Mouse (Mus musculus) midbrain, embryonic 15.5 days (tissue): Measurements from ENCODE around the gene Slc25a13. TPM values are rescaled to one million over a fixed set of nuclear protein-coding genes. Genes with fewer than 3 reads are reported as not detected.

Experiments used
- ATAC-seq: fragments of 200-750 bp; cut with Nextera tagmentation; replicated peaks from 2 replicates; pipeline ENCODE4 v1.8.0; 2017; ENCODE audit warnings: moderate TSS enrichment
- H3K27ac ChIP-seq: fragments of 300-500 bp; sonication (generic); 2 replicates; pipeline ENCODE4 v1.5.1; 2015; ENCODE audit warnings: mild to moderate bottlenecking, inconsistent platforms
- H3K27me3 ChIP-seq: fragments of 300-500 bp; sonication (generic); replicated peaks from 2 replicates; pipeline ENCODE4 v1.6.1; 2015; ENCODE audit warnings: inconsistent platforms
- H3K36me3 ChIP-seq: fragments of 300-500 bp; sonication (generic); replicated peaks from 2 replicates; pipeline ENCODE4 v1.6.1; 2015; ENCODE audit warnings: inconsistent platforms
- H3K4me1 ChIP-seq: fragments of 300-500 bp; sonication (generic); 2 replicates; pipeline ENCODE4 v1.6.1; 2015; ENCODE audit warnings: inconsistent platforms
- H3K4me2 ChIP-seq: fragments of 300-500 bp; sonication (generic); 2 replicates; pipeline ENCODE4 v1.6.1; 2015; ENCODE audit warnings: inconsistent platforms, mild to moderate bottlenecking, moderate library complexity
- H3K4me3 ChIP-seq: fragments of 300-500 bp; sonication (generic); 2 replicates; pipeline ENCODE4 v1.5.1; 2015; ENCODE audit warnings: mild to moderate bottlenecking, inconsistent platforms
- H3K9ac ChIP-seq: fragments of 300-500 bp; sonication (generic); 2 replicates; pipeline ENCODE4 v1.6.1; 2015; ENCODE audit warnings: mild to moderate bottlenecking, inconsistent platforms
- H3K9me3 ChIP-seq: fragments of 300-500 bp; sonication (generic); 2 replicates; pipeline ENCODE4 v1.6.1; 2016; ENCODE audit warnings: inconsistent platforms
- WGBS: fragments of 180-500 bp; shearing (Covaris S2); methylation state at CpG from one replicate; pipeline ENCODE4 v1.1.7; 2015; ENCODE audit warnings: mixed read lengths; 5-methylcytosine and 5-hydroxymethylcytosine counted together
- polyA plus RNA-seq: library from polyadenylated mRNA; unstranded; fragments of >200 nt; fragmentation: Nextera tagmentation; extraction: Ambion mirVana; gene quantifications from 2 replicates; pipeline ENCODE4 v1.2.1, GENCODE M21; 2015

Slc25a13 gene
- polyA plus RNA-seq, 1 experiment from 2014 or later = 3.8 TPM

- peak overlapping the region; percentile 55 for H3K4me3 ChIP-seq
- 9% methylated on average over 5 of the region's 5 CpGs for WGBS
- no peaks in the 10 kb centered on the region for H3K9me3 ChIP-seq
- no peak overlapping the region for H3K27ac ChIP-seq
- no peaks in the 10 kb centered on the region for H3K36me3 ChIP-seq
- H3K27me3 ChIP-seq = no peaks in the 10 kb centered on the region
- H3K9ac ChIP-seq = peak overlapping the region; percentile 46
- peak overlapping the region; percentile 74 for H3K4me2 ChIP-seq
- peaks cover 11% of the 10 kb centered on the region for H3K4me1 ChIP-seq
- ATAC-seq = no peak
Measured at GRCm38 (mm10) chr6:6217286-6217625, 283 bp upstream of the Slc25a13 start.

GRCm38 (mm10) chr6:6216120-6216506, 860 bp downstream of the Slc25a13 start:
- peak overlapping the region; percentile 55 for H3K4me3 ChIP-seq
- peak overlapping the region; percentile 46; the same call in 1 of the 2 replicates for H3K9ac ChIP-seq
- H3K9me3 ChIP-seq = no peaks in the 10 kb centered on the region
- WGBS = 37% methylated on average over 5 of the region's 5 CpGs
- ATAC-seq = peak; percentile 29; the same call in 1 of the 2 replicates
- H3K4me2 ChIP-seq = peak overlapping the region; percentile 74
- H3K27ac ChIP-seq = no peak overlapping the region
- H3K36me3 ChIP-seq = no peaks in the 10 kb centered on the region
- H3K27me3 ChIP-seq = no peaks in the 10 kb centered on the region
- peaks cover 11% of the 10 kb centered on the region for H3K4me1 ChIP-seq

GRCm38 (mm10) chr6:6212360-6213310, 4.3 kb downstream of the Slc25a13 start:
- no peaks in the 10 kb centered on the region for H3K27me3 ChIP-seq
- 84% methylated on average over 8 of the region's 8 CpGs for WGBS
- no peaks in the 10 kb centered on the region for H3K9me3 ChIP-seq
- H3K27ac ChIP-seq = no peak overlapping the region
- H3K9ac ChIP-seq = no peak overlapping the region
- H3K36me3 ChIP-seq = no peaks in the 10 kb centered on the region
- H3K4me2 ChIP-seq = no peak overlapping the region
- H3K4me3 ChIP-seq = no peak overlapping the region
- peaks cover 11% of the 10 kb centered on the region for H3K4me1 ChIP-seq
- no peak for ATAC-seq

GRCm38 (mm10) chr6:6211958-6212357, 5.0 kb downstream of the Slc25a13 start:
- peaks cover 7% of the 10 kb centered on the region for H3K4me1 ChIP-seq
- no peak for ATAC-seq
- WGBS = 86% methylated on average over 3 of the region's 3 CpGs
- H3K36me3 ChIP-seq = no peaks in the 10 kb centered on the region
- no peaks in the 10 kb centered on the region for H3K27me3 ChIP-seq
- H3K4me3 ChIP-seq = no peak overlapping the region
- H3K9ac ChIP-seq = no peak overlapping the region
- no peak overlapping the region for H3K4me2 ChIP-seq
- H3K27ac ChIP-seq = no peak overlapping the region
- H3K9me3 ChIP-seq = no peaks in the 10 kb centered on the region

GRCm38 (mm10) chr6:6210637-6211036, 6.3 kb downstream of the Slc25a13 start:
- Histone ChIP-seq H3K4me2 (no peak overlapping the region), H3K9me3 (no peaks in the 10 kb centered on the region), H3K4me3 (no peak overlapping the region), H3K4me1 (no peaks in the 10 kb centered on the region), H3K27ac (no peak overlapping the region), H3K36me3 (no peaks in the 10 kb centered on the region), H3K9ac (no peak overlapping the region), H3K27me3 (no peaks in the 10 kb centered on the region)
- 97% methylated on average over 7 of the region's 7 CpGs for WGBS
- ATAC-seq = no peak

- H3K36me3 ChIP-seq = no peaks in the 10 kb centered on the region
- no peak overlapping the region for H3K4me2 ChIP-seq
- no peak for ATAC-seq
- no peak overlapping the region for H3K9ac ChIP-seq
- whole genome bisulfite sequencing = 81% methylated on average over 4 of the region's 4 CpGs
- H3K27ac ChIP-seq = no peak overlapping the region
- H3K9me3 ChIP-seq = no peaks in the 10 kb centered on the region
- H3K4me1 ChIP-seq = no peaks in the 10 kb centered on the region
- H3K27me3 ChIP-seq = no peaks in the 10 kb centered on the region
- no peak overlapping the region for H3K4me3 ChIP-seq
Measured at GRCm38 (mm10) chr6:6208351-6209059, 8.5 kb downstream of the Slc25a13 start.

- Histone ChIP-seq H3K4me2 (no peak overlapping the region), H3K27me3 (no peaks in the 10 kb centered on the region), H3K4me3 (no peak overlapping the region), H3K36me3 (no peaks in the 10 kb centered on the region), H3K9me3 (no peaks in the 10 kb centered on the region), H3K4me1 (no peaks in the 10 kb centered on the region), H3K9ac (no peak overlapping the region), H3K27ac (no peak overlapping the region)
- WGBS = 70% methylated on average over 3 of the region's 3 CpGs
- no peak for ATAC-seq
Measured at GRCm38 (mm10) chr6:6207836-6208235, 9.1 kb downstream of the Slc25a13 start.

GRCm38 (mm10) chr6:6207395-6207794, 9.6 kb downstream of the Slc25a13 start:
- no peak overlapping the region for H3K27ac ChIP-seq
- 88% methylated on average over 1 of the region's 1 CpGs for WGBS
- ATAC-seq = no peak
- no peak overlapping the region for H3K4me3 ChIP-seq
- H3K36me3 ChIP-seq = no peaks in the 10 kb centered on the region
- H3K27me3 ChIP-seq = no peaks in the 10 kb centered on the region
- H3K4me2 ChIP-seq = no peak overlapping the region
- no peak overlapping the region for H3K9ac ChIP-seq
- no peaks in the 10 kb centered on the region for H3K9me3 ChIP-seq
- no peaks in the 10 kb centered on the region for H3K4me1 ChIP-seq

- no peak overlapping the region for H3K4me3 ChIP-seq
- WGBS = 89% methylated on average over 3 of the region's 3 CpGs
- no peaks in the 10 kb centered on the region for H3K27me3 ChIP-seq
- H3K9ac ChIP-seq = no peak overlapping the region
- no peaks in the 10 kb centered on the region for H3K9me3 ChIP-seq
- no peaks in the 10 kb centered on the region for H3K36me3 ChIP-seq
- ATAC-seq = no peak
- no peaks in the 10 kb centered on the region for H3K4me1 ChIP-seq
- H3K27ac ChIP-seq = no peak overlapping the region
- no peak overlapping the region for H3K4me2 ChIP-seq
Measured at GRCm38 (mm10) chr6:6205599-6206165, 11.3 kb downstream of the Slc25a13 start.

- Histone ChIP-seq H3K27me3 (no peaks in the 10 kb centered on the region), H3K4me3 (no peak overlapping the region), H3K9ac (no peak overlapping the region), H3K4me2 (no peak overlapping the region), H3K27ac (no peak overlapping the region), H3K4me1 (no peaks in the 10 kb centered on the region), H3K9me3 (no peaks in the 10 kb centered on the region), H3K36me3 (no peaks in the 10 kb centered on the region)
- ATAC-seq = no peak
- WGBS = 92% methylated on average over 6 of the region's 6 CpGs
Measured at GRCm38 (mm10) chr6:6202451-6202850, 14.5 kb downstream of the Slc25a13 start.

- Histone ChIP-seq H3K27ac (no peak overlapping the region), H3K4me2 (no peak overlapping the region), H3K9me3 (no peaks in the 10 kb centered on the region), H3K36me3 (no peaks in the 10 kb centered on the region), H3K4me1 (no peaks in the 10 kb centered on the region), H3K27me3 (no peaks in the 10 kb centered on the region), H3K9ac (no peak overlapping the region), H3K4me3 (no peak overlapping the region)
- 80% methylated on average over 5 of the region's 5 CpGs for WGBS
- no peak for ATAC-seq
Measured at GRCm38 (mm10) chr6:6201977-6202376, 15.0 kb downstream of the Slc25a13 start.

- no peak overlapping the region for H3K27ac ChIP-seq
- no peak overlapping the region for H3K4me2 ChIP-seq
- H3K36me3 ChIP-seq = no peaks in the 10 kb centered on the region
- no peaks in the 10 kb centered on the region for H3K9me3 ChIP-seq
- no peak overlapping the region for H3K4me3 ChIP-seq
- H3K9ac ChIP-seq = no peak overlapping the region
- H3K27me3 ChIP-seq = no peaks in the 10 kb centered on the region
- no peaks in the 10 kb centered on the region for H3K4me1 ChIP-seq
- ATAC-seq = no peak
- WGBS = 84% methylated on average over 10 of the region's 10 CpGs
Measured at GRCm38 (mm10) chr6:6199138-6199870, 17.7 kb downstream of the Slc25a13 start.
